Mouse (Mus musculus): ENCODE data around the gene Mapk11.

DNA sequence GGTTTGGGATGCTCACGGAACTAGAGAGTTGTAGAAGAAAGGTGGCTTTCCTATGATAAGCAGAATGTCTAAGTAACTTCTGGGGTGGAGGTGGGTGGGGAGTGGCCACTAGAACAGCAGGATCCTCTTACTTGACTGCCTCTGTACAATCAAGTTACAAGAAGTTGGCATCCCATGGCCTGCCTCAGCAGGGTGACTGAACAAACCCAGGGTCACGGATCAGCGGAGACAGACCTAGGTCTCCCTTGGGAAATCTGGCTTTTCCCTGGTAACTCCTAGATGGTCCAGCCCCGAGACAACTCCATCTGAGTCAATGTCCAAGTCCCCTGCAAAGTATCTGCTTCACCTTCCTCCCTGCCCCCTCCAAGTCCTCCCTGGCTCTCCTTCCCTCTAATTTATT, 1.5 kb downstream of the Mapk11 start:
- TF ChIP-seq POLR2A (IDR thresholded peaks at IDR 0.05; ENCODE audit: borderline replicate concordance, low read depth, low read length) (no peak), CTCF (IDR thresholded peaks at IDR 0.05; ENCODE audit: low read depth, low read length) (no peak)

Data from bone marrow macrophage, adult 2 months (primary cell).